Mouse (Mus musculus): ENCODE data around the gene Gm17651.

The Gm17651 gene

GRCm38 (mm10) chr3:97686372-97687117 is 12.1 kb upstream of the Gm17651 start:
- H3K27me3 ChIP-seq (ENCODE audit: control insufficient read depth, insufficient read depth, low read length, poor library complexity, severe bottlenecking), result no peaks in the 10 kb centered on the region; the same call in 1 of the 2 replicates
- DNase-seq (ENCODE audit: low read depth, low spot score), result no peak
- no peaks in the 10 kb centered on the region for H3K36me3 ChIP-seq (ENCODE audit: control insufficient read depth, insufficient read depth, low read length, poor library complexity, severe bottlenecking)

GRCm38 (mm10) chr3:97683560-97684195 is 9.2 kb upstream of the Gm17651 start:
- no peak for DNase-seq (ENCODE audit: low read depth, low spot score)
- H3K27me3 ChIP-seq (ENCODE audit: control insufficient read depth, insufficient read depth, low read length, poor library complexity, severe bottlenecking), result no peaks in the 10 kb centered on the region; the same call in 1 of the 2 replicates

GRCm38 (mm10) chr3:97682576-97682975 is 8.1 kb upstream of the Gm17651 start:
- DNase-seq (ENCODE audit: low read depth, low spot score), result no peak

More at GRCm38 (mm10) chr3:97683560-97684195, 9.2 kb upstream of the Gm17651 start:
- H3K36me3 ChIP-seq (ENCODE audit: control insufficient read depth, insufficient read depth, low read length, poor library complexity, severe bottlenecking), result no peaks in the 10 kb centered on the region

GRCm38 (mm10) chr3:97682159-97682502 is 7.6 kb upstream of the Gm17651 start:
- DNase-seq (ENCODE audit: low read depth, low spot score), result no peak
- Histone ChIP-seq H3K36me3 (ENCODE audit: control insufficient read depth, insufficient read depth, low read length, poor library complexity, severe bottlenecking) (no peaks in the 10 kb centered on the region), H3K27me3 (ENCODE audit: control insufficient read depth, insufficient read depth, low read length, poor library complexity, severe bottlenecking) (no peaks in the 10 kb centered on the region)

More at GRCm38 (mm10) chr3:97682576-97682975, 8.1 kb upstream of the Gm17651 start:
- Histone ChIP-seq H3K36me3 (ENCODE audit: control insufficient read depth, insufficient read depth, low read length, poor library complexity, severe bottlenecking) (no peaks in the 10 kb centered on the region), H3K27me3 (ENCODE audit: control insufficient read depth, insufficient read depth, low read length, poor library complexity, severe bottlenecking) (no peaks in the 10 kb centered on the region)

DNA sequence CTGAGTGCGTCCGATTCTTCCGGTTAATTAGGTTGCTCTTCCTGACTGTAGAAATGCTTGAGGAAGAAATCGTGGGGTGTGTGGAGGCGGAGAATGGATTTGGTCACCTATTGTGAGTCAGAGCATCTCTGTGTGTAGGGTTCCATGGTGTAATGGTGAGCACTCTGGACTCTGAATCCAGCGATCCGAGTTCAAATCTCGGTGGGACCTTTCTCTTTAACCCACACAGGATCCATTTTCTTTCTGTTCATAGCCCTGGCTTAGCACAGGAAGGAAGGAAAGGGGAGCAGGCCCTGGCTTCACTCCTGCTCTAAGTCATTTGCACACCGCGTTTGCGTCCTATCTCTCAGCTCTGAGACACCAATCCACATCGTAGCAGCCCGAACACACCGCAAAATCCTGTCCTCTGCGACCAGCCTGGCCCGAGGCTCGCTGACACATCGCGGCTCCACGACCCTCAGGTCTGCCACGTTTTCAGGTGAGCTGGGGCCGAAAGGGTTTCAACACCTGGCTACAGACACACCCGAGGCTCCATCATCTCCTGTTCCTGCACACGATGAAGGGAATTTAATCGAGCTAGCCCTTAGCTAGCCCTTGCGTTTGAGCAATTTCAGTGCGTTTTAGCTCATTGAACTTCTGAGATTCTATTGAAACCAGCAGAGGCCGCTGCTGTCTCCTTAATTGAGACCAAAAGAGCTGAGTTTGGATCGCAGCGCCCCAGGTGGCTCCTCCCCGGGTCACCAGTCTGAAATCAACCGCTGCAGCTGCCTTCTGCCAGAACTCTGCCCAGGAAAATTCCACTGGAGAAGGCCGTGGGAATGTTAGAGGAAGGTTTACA is 7.0 kb upstream of the Gm17651 start:
- DNase-seq (ENCODE audit: low read depth, low spot score), result peak; percentile 87
- no peaks in the 10 kb centered on the region for H3K27me3 ChIP-seq (ENCODE audit: control insufficient read depth, insufficient read depth, low read length, poor library complexity, severe bottlenecking)
- no peaks in the 10 kb centered on the region for H3K36me3 ChIP-seq (ENCODE audit: control insufficient read depth, insufficient read depth, low read length, poor library complexity, severe bottlenecking)

DNA sequence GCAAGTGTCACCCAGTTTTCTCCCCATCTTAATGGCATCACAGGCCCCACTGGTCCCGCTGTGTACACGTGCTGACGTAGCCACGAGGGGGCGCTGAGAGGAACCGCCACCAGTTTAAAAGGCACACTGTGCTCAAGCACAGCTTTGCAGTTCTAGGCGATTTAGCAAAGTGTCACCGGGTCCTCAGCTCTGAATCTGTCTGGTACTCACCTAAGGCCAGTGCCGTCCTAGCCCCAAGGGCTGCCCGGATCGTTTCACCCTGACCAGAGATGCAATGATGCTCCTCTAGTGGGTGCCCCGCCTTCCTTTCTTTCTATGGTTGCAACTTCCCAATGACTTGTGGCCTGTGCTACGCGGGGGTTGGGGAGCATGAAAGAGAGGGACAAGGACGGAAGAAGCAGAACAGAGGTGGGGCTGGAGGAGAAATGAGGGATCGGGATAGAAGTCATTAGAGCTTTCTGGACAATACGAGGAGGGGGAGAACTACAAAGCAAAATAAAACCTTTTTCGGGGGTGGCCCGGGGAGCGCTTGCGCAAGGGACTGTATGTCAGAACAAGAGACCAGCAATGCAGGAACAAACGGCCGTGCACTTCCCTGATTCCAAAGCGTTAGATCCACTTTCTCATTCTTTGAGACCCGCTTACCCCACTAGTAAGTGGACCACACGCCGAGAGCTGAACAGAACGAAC is 6.3 kb upstream of the Gm17651 start:
- peak; percentile 89 for DNase-seq (ENCODE audit: low read depth, low spot score)
- no peaks in the 10 kb centered on the region for H3K36me3 ChIP-seq (ENCODE audit: control insufficient read depth, insufficient read depth, low read length, poor library complexity, severe bottlenecking)
- H3K27me3 ChIP-seq (ENCODE audit: control insufficient read depth, insufficient read depth, low read length, poor library complexity, severe bottlenecking), result no peaks in the 10 kb centered on the region

DNA sequence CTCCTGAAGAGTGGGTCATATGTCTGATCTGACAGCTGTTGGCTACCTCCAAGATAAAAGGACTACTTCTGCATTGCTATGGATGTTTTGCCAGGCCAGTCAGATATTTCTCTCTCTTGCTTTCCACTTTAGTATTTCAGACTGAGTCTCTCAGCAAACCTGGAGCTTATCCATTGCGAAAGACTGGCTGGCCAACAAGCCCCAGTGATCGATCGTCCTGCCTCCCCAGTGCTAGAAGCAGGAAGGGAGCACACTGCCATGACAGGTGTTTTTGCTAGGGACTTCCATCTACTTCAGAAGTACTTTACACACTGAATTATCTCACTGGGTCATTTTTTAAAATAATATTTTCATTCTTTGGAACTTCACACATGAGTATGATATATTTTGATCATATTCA is 3.9 kb upstream of the Gm17651 start:
- no peak for DNase-seq (ENCODE audit: low read depth, low spot score)
- Histone ChIP-seq H3K27me3 (ENCODE audit: control insufficient read depth, insufficient read depth, low read length, poor library complexity, severe bottlenecking) (no peaks in the 10 kb centered on the region), H3K36me3 (ENCODE audit: control insufficient read depth, insufficient read depth, low read length, poor library complexity, severe bottlenecking) (no peaks in the 10 kb centered on the region)

GRCm38 (mm10) chr3:97676126-97676525 is 1.6 kb upstream of the Gm17651 start:
- Histone ChIP-seq H3K36me3 (ENCODE audit: control insufficient read depth, insufficient read depth, low read length, poor library complexity, severe bottlenecking) (0 out of 2 replicates have a peak, but pooled peaks cover 3% of the 10 kb centered on the region), H3K27me3 (ENCODE audit: control insufficient read depth, insufficient read depth, low read length, poor library complexity, severe bottlenecking) (no peaks in the 10 kb centered on the region)
- no peak for DNase-seq (ENCODE audit: low read depth, low spot score)

DNA sequence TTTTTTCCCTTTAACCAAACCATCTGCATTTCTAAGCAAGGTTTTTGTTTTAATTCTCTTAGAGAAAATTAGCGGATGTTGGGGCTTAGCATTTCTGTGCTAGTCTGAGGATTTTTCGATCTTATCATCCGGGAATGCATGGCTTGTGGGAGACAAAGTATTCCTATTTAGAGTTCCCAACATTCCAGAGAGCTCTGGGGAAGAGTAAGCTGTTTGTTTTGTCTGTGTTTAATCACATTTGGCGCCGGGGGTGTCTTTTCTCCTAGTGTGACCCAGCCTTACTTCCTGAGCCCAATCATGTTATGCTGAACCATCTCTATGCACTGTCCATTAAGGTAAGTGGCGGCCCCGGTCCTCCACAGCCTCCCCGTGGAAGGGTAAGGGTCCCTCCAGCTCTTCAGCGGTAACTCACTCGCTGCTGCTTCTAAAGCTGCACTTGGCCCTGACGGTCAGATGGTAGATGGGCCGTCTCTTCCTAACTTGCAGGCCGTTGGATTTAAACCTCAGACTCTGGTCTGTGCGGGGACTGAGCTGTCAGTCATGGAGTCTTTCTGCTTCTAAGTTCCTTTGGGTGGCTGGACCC is 7.3 kb downstream of the Gm17651 start:
- Histone ChIP-seq H3K27me3 (ENCODE audit: control insufficient read depth, insufficient read depth, low read length, poor library complexity, severe bottlenecking) (no peaks in the 10 kb centered on the region), H3K36me3 (ENCODE audit: control insufficient read depth, insufficient read depth, low read length, poor library complexity, severe bottlenecking) (peaks cover 20% of the 10 kb centered on the region)
- DNase-seq (ENCODE audit: low read depth, low spot score), result no peak

DNA sequence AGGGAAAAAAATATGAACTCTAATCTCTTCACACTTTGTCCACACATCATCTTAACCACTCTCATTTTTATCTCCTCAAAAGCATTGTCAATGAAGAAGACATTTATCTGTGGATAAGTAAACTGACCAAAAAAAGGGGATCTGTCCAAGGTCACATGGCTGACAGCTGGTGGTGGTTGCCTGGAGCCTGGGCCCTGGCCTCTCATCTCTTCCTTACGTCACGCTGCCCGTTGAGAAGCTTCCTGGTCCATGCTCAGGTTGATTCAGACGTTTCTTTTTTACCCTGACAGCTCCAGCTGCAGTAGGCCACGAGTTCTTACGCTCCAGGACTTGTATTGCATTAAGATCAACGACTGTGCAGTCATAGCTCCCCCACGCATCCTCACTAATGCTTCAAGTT is 8.3 kb downstream of the Gm17651 start:
- no peak for DNase-seq (ENCODE audit: low read depth, low spot score)
- Histone ChIP-seq H3K27me3 (ENCODE audit: control insufficient read depth, insufficient read depth, low read length, poor library complexity, severe bottlenecking) (no peaks in the 10 kb centered on the region), H3K36me3 (ENCODE audit: control insufficient read depth, insufficient read depth, low read length, poor library complexity, severe bottlenecking) (peaks cover 18% of the 10 kb centered on the region)

DNA sequence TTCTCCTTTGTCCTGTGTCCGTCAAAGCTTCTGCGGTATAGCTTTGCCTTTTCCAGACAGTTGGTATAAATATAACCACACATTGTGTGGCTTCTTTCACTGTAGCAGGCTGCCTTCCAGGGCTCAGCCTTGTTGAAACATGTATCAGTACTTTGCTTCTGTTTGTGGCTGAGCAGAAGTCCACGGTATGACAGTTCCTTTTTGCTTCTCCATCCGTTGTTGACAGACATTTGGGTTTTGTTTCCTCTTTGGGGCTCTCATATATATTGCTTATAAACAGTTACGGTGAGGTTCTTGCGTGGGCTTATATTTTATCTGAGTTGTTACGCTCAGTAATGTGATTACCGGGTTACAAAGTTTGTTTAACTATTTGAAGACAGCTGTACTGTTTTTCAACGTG is 9.0 kb downstream of the Gm17651 start:
- H3K27me3 ChIP-seq (ENCODE audit: control insufficient read depth, insufficient read depth, low read length, poor library complexity, severe bottlenecking), result no peaks in the 10 kb centered on the region
- no peak for DNase-seq (ENCODE audit: low read depth, low spot score)
- peaks cover 18% of the 10 kb centered on the region for H3K36me3 ChIP-seq (ENCODE audit: control insufficient read depth, insufficient read depth, low read length, poor library complexity, severe bottlenecking)

GRCm38 (mm10) chr3:97661206-97661605 is 13.3 kb downstream of the Gm17651 start:
- H3K36me3 ChIP-seq (ENCODE audit: control insufficient read depth, insufficient read depth, low read length, poor library complexity, severe bottlenecking), result peaks cover 8% of the 10 kb centered on the region
- DNase-seq (ENCODE audit: low read depth, low spot score), result peak; percentile 55
- no peaks in the 10 kb centered on the region for H3K27me3 ChIP-seq (ENCODE audit: control insufficient read depth, insufficient read depth, low read length, poor library complexity, severe bottlenecking)

DNA sequence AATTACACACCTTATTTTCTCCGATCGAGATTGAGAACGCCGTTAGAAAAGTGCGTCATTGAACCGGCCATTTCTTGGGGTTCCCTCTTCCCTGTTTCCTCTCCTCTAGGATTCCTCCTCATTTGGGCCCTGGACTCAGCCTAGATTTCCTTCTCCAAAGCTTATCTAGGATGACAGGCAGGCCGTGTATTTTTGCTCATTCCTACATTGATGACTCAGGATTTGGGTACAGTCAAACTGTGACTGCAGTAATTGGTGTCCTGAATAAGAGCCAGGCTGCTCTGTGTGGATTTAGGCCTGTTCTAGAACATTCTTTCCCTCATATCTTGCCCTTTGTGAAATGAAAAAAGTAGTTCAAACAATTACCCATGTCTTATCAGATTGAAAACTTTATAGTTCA is 14.7 kb downstream of the Gm17651 start:
- no peak for DNase-seq (ENCODE audit: low read depth, low spot score)

More for the DNA sequence above, 14.7 kb downstream of the Gm17651 start:
- Histone ChIP-seq H3K36me3 (ENCODE audit: control insufficient read depth, insufficient read depth, low read length, poor library complexity, severe bottlenecking) (peaks cover 8% of the 10 kb centered on the region), H3K27me3 (ENCODE audit: control insufficient read depth, insufficient read depth, low read length, poor library complexity, severe bottlenecking) (no peaks in the 10 kb centered on the region)
